Mouse (Mus musculus) testis, adult 2 months (tissue): ENCODE results near the gene Tmem91.
A peak's percentile ranks its signal among the peaks of the same experiment; 100 is the strongest.

Experiments
- CTCF ChIP-seq: fragments of 200-500 bp; IDR thresholded peaks from 2 replicates; pipeline ENCODE4 v1.5.1; 2012; ENCODE audit warnings: low read depth, mild to moderate bottlenecking, inconsistent platforms, low read length, moderate library complexity; ENCODE audit not compliant: control insufficient read depth, insufficient read depth, insufficient replicate concordance
- POLR2A ChIP-seq: fragments of 200-500 bp; IDR thresholded peaks from 2 replicates; pipeline ENCODE4 v1.6.1; 2012; ENCODE audit warnings: low read depth, mild to moderate bottlenecking, inconsistent platforms, low read length, moderate library complexity; ENCODE audit not compliant: control insufficient read depth

- peak; percentile 34; the same call in 1 of the 2 replicates for TF ChIP-seq CTCF
- TF ChIP-seq POLR2A: no peak; the same call in none of the 2 replicates
Observed at GRCm38 (mm10) chr7:25686680-25687531, 11.9 kb upstream of the Tmem91 start, which contains the start of gene Tgfb1.
